Mouse (Mus musculus) megakaryocyte, embryonic 14.5 days (primary cell): ENCODE measurements around the gene St8sia6. TPM values are rescaled to one million over a fixed set of nuclear protein-coding genes. Genes with fewer than 3 reads are reported as not detected.

ENCODE experiments used
- H3K27me3 ChIP-seq: replicated peaks from 2 replicates; pipeline ENCODE3; 2012; ENCODE audit warnings: inconsistent platforms
- H3K36me3 ChIP-seq: replicated peaks from 2 replicates; pipeline ENCODE3; 2012; ENCODE audit warnings: low read length, inconsistent platforms, mixed read lengths
- H3K4me1 ChIP-seq: 2 replicates; pipeline ENCODE4 v1.6.1; 2012; ENCODE audit warnings: inconsistent platforms
- H3K4me3 ChIP-seq: replicated peaks from 2 replicates; pipeline ENCODE3; 2012; ENCODE audit warnings: moderate library complexity, mild to moderate bottlenecking, inconsistent platforms
- H3K9me3 ChIP-seq: 2 replicates; pipeline ENCODE4 v1.6.1; 2012; ENCODE audit warnings: inconsistent platforms
- FLI1 ChIP-seq: IDR thresholded peaks from 2 replicates; pipeline ENCODE4 v1.6.1; 2012; ENCODE audit warnings: low read length, inconsistent platforms, mixed read lengths
- GATA1 ChIP-seq: IDR thresholded peaks from 3 replicates; pipeline ENCODE4 v1.6.1; 2012; ENCODE audit warnings: mixed read lengths, low read length, inconsistent platforms, borderline replicate concordance
- polyA plus RNA-seq: library from polyadenylated mRNA; stranded (reverse); fragments of >175 nt; gene quantifications from 2 replicates; pipeline ENCODE4 v1.2.3, GENCODE M21; 2012; ENCODE audit warnings: low replicate concordance; ENCODE audit not compliant: insufficient read depth

Gene St8sia6
- polyA plus RNA-seq, 1 experiment: 0.50 TPM

GRCm38 (mm10) chr2:13767532-13768411, 26.1 kb downstream of the St8sia6 start:
- Histone ChIP-seq H3K4me3 (no peak overlapping the region), H3K36me3 (no peaks in the 10 kb centered on the region), H3K4me1 (no peaks in the 10 kb centered on the region), H3K9me3 (no peaks in the 10 kb centered on the region), H3K27me3 (peaks cover 42% of the 10 kb centered on the region)
- no peak for TF ChIP-seq GATA1
- TF ChIP-seq FLI1: no peak

DNA sequence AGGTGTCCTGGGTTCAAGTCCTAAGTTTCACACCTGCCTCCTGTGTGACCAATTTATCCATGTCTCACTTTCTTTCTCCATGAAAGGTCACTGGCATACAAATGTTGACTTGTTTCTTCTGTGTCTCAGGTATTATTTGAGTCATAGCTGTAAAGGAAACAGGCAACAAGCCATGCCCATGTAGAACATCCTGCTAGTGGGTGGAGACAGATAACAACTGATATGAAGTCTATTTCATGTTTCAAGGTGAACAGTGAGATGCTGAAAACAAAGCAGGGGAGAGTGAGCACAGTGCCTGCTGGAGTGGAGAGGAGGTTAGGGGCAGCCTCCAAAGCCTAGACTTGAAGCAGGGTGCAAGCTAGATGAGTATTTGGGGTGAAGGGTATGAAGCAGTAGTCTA, 33.5 kb downstream of the St8sia6 start:
- TF ChIP-seq GATA1 (no peak), FLI1 (no peak)
- Histone ChIP-seq H3K27me3 (peaks cover 61% of the 10 kb centered on the region), H3K4me1 (peaks cover 9% of the 10 kb centered on the region), H3K36me3 (no peaks in the 10 kb centered on the region), H3K4me3 (no peak overlapping the region), H3K9me3 (peaks cover 9% of the 10 kb centered on the region; the same call in 1 of the 2 replicates)

DNA sequence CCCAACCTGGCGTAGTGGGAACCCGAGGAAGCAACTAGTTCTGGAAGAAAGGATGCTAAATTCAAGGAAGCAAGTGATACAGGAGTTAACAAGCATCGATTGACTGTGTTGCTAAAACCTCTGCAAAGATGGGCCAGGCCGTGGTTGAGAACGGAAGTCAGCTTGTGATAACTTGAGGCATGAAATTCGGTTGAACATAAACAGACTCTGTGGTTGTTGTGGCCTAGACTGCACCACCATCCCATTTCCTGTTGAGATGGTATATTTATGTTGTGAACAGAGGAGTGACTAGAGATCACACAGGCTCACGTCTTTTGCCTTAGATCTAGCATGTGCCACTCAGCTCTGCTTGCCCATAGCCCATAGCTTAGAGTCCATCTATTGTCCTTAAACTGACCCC, 36.5 kb downstream of the St8sia6 start:
- no peaks in the 10 kb centered on the region for H3K36me3 ChIP-seq
- peaks cover 9% of the 10 kb centered on the region for H3K4me1 ChIP-seq
- TF ChIP-seq FLI1: 0 out of 2 replicates have a peak, but pooled peaks have one; percentile 10
- no peak for TF ChIP-seq GATA1
- H3K27me3 ChIP-seq: peaks cover 73% of the 10 kb centered on the region
- peaks cover 19% of the 10 kb centered on the region; the same call in 1 of the 2 replicates for H3K9me3 ChIP-seq
- no peak overlapping the region for H3K4me3 ChIP-seq

- Histone ChIP-seq H3K9me3 (peaks cover 19% of the 10 kb centered on the region; the same call in 1 of the 2 replicates), H3K27me3 (peaks cover 69% of the 10 kb centered on the region), H3K4me1 (peaks cover 9% of the 10 kb centered on the region), H3K4me3 (no peak overlapping the region), H3K36me3 (no peaks in the 10 kb centered on the region)
- TF ChIP-seq GATA1 (no peak), FLI1 (no peak)
Observed at GRCm38 (mm10) chr2:13755733-13756132, 38.1 kb downstream of the St8sia6 start.

DNA sequence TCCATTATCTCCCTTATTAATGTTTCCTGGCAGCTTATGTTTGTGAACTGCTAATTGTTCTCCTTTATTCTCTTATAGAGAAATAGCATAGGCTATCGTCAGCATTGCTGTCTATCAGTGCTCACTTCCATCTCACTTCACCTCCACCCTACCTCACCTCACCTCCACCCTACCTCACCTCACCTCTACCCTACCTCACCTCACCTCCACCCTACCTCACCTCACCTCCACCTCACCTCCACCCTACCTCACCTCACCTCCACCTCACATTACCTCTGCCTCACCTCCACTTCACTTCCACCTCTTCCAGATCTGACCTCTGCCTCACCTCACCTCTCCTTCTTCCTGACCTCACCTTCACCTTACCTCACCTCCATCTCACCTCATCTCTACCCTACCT, 42.2 kb downstream of the St8sia6 start:
- TF ChIP-seq FLI1 (no peak), GATA1 (no peak; the same call in 2 of the 3 replicates)
- Histone ChIP-seq H3K27me3 (peaks cover 38% of the 10 kb centered on the region), H3K4me1 (no peaks in the 10 kb centered on the region; the same call in 1 of the 2 replicates), H3K4me3 (peak overlapping the region; percentile 18), H3K9me3 (peaks cover 16% of the 10 kb centered on the region; the same call in 1 of the 2 replicates), H3K36me3 (no peaks in the 10 kb centered on the region)

DNA sequence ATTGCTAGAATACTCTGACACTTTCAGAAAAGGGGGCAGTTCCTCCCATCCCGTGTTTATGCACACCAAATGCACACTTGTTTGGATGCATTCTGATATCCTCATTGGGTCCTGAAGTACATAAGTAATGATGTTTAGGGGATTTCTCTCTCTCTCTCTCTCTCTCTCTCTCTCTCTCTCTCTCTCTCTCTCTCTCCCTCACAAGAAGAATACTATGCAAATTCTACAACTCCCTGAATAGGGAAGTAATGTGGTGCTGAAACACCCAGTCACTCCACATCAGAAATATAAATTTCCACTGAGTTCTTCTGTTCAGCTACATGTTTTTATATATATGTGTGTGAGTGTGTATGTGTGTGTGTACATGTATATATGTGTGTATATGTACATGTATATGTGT, 43.1 kb downstream of the St8sia6 start:
- TF ChIP-seq FLI1 (no peak), GATA1 (no peak)
- H3K27me3 ChIP-seq: peaks cover 35% of the 10 kb centered on the region
- H3K36me3 ChIP-seq: no peaks in the 10 kb centered on the region

GRCm38 (mm10) chr2:13750089-13750488, 43.8 kb downstream of the St8sia6 start:
- peaks cover 7% of the 10 kb centered on the region for H3K4me1 ChIP-seq
- peaks cover 30% of the 10 kb centered on the region for H3K27me3 ChIP-seq
- peaks cover 8% of the 10 kb centered on the region; the same call in 1 of the 2 replicates for H3K9me3 ChIP-seq
- no peak for TF ChIP-seq GATA1
- no peak for TF ChIP-seq FLI1
- H3K36me3 ChIP-seq: no peaks in the 10 kb centered on the region
- H3K4me3 ChIP-seq: no peak overlapping the region

More for the DNA sequence above, 43.1 kb downstream of the St8sia6 start:
- no peak overlapping the region for H3K4me3 ChIP-seq
- H3K9me3 ChIP-seq: peaks cover 15% of the 10 kb centered on the region; the same call in 1 of the 2 replicates
- peaks cover 7% of the 10 kb centered on the region for H3K4me1 ChIP-seq

GRCm38 (mm10) chr2:13749176-13749575, 44.7 kb downstream of the St8sia6 start:
- Histone ChIP-seq H3K27me3 (peaks cover 25% of the 10 kb centered on the region), H3K4me1 (peaks cover 9% of the 10 kb centered on the region), H3K4me3 (no peak overlapping the region), H3K9me3 (no peaks in the 10 kb centered on the region), H3K36me3 (no peaks in the 10 kb centered on the region)
- no peak for TF ChIP-seq GATA1

GRCm38 (mm10) chr2:13747576-13747975, 46.3 kb downstream of the St8sia6 start:
- Histone ChIP-seq H3K36me3 (no peaks in the 10 kb centered on the region), H3K9me3 (no peaks in the 10 kb centered on the region), H3K4me1 (peaks cover 10% of the 10 kb centered on the region), H3K4me3 (no peak overlapping the region), H3K27me3 (peaks cover 13% of the 10 kb centered on the region)
- TF ChIP-seq GATA1 (no peak), FLI1 (no peak)

GRCm38 (mm10) chr2:13746023-13746422, 47.8 kb downstream of the St8sia6 start:
- no peak for TF ChIP-seq GATA1
- no peak for TF ChIP-seq FLI1
- H3K4me1 ChIP-seq: peaks cover 10% of the 10 kb centered on the region
- no peaks in the 10 kb centered on the region for H3K9me3 ChIP-seq
- no peaks in the 10 kb centered on the region for H3K36me3 ChIP-seq
- H3K27me3 ChIP-seq: peaks cover 12% of the 10 kb centered on the region
- H3K4me3 ChIP-seq: no peak overlapping the region

DNA sequence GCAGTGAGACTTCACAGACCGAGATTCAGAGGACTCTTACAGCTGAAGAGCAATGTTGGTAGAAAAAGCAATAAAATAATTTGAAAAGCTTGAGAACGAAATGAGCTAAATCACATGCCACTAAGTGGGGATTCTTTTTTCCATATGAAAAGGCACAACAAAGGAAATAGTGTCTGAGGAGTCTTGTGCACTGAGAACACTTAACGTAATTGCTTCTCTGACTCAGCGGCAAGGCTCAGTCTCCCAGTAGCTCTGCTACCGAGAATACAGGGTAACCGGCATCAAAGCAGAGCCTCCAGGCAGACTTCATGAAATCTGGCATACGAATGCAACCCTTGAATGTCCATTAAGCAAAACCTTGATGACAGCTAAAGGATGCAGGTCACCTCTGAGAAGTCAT, 55.2 kb downstream of the St8sia6 start:
- Histone ChIP-seq H3K4me3 (no peak overlapping the region), H3K27me3 (peaks cover 8% of the 10 kb centered on the region), H3K4me1 (no peaks in the 10 kb centered on the region; the same call in 1 of the 2 replicates), H3K9me3 (no peaks in the 10 kb centered on the region), H3K36me3 (no peaks in the 10 kb centered on the region)
- no peak for TF ChIP-seq FLI1
- TF ChIP-seq GATA1: no peak
